Mouse (Mus musculus): ENCODE measurements around the gene Ttc41. TPM values are rescaled to one million over a fixed set of nuclear protein-coding genes. Genes with fewer than 3 reads are reported as not detected.

Ttc41 gene
- total RNA-seq, 2 experiments from 2014 or later = 2.8 to 4.3 TPM

DNA sequence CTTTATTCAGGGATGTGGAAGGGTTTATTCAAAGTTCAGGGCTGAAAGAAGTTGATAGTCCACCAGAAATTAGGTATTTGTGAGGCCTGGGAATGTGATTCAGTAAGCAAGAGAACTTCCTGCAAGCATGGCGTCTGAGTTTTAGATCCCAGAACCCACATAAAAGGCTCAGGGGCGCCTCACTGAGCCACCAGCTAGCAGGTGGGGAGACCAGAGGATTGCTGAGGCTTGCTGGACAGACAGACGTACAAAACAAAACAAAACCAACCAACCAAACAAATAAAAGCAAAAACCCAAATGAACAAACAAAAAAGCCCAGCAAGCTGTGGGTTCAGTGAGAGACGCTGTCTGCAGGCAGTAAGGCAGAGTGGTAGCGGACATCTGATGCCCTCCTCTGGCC, 77.0 kb downstream of the Ttc41 start:
- no peak for DNase-seq (ENCODE audit: low spot score in 2 of 2)

DNA sequence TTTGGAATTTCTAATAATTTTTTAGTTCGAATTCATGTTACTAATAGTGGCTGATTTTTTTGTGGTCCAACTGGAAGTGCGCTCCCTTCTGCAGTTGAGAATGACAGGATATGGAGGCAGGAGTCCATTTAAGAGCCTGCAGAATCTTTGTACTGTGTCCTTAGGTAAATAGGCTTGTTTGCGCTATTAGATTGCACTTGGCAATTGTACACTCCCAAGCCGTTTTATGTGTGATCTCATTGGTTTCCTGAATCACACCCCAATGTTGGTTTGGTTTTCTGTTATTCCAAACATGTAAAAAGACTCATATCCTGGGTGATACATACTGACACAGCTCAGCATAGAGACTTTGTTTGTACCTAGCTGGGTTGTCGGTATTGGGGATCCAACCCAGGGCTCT, 78.0 kb downstream of the Ttc41 start:
- no peak for DNase-seq (ENCODE audit: low spot score in 2 of 2)

DNA sequence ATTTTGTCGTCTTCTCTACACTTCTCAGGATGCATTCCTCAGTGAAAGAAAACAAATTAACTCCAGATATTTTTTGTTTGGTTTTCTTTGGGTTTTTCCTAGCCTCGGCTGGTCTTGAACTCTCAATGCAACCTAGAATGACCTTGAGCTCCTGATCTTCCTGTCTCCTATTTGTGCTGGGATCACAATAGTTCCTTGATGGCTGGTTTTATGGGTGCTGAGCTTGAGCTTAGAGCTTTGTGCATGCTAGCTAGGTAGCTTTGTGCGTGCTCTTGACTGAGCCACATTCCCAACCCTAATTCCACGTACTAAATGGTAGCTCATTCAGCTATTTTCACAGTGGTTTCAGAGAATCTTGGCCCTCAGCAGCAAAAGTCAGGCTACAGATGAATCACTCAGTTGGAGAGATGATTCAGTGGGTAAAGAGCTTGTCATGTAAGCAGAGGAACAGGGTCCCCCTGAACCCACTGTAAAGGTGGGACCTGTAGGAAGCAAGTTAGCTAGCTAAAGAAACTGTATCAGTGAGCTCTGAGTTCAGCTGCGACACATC, 78.6 kb downstream of the Ttc41 start:
- DNase-seq (ENCODE audit: low spot score in 2 of 2) = no peak

DNA sequence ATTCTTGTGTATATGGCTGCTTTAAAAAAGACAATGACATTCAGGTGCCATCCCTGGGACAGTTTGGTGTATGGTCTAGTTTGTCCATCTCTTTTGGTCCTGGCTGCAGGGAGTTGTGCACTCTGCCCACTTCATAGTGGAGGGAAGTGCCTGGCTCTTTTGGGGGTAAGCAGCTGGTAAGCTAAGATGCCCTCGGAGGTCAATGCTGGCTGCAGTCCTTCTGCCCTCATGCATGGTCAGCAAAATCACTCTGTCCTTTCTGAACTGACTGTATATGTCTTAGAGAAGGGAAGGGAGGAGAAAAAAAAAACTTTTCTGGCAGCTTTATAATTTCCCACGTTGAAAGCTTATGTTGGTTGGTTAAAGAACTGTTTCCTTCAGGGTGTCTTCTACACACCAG, 79.8 kb downstream of the Ttc41 start:
- DNase-seq (ENCODE audit: low spot score in 2 of 2) = no peak

DNA sequence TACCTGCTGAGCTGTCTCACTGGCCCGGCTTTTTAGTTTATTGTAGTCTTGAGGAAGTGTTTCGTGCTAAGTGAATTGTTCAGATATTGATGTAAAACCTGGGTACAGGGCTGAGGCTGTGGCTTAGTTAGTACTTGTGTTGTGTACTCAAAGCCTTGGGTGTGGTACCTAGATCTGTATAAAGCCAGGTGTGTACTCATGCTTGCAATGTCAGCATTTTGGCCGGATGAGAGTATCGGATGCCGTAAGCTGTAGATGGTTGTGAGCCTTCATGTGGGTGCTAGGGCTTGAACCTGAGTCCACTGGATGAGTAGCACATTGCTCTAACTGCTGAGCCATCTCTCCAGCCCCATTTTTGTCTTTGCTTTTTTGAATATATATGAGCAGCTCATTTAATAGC, 80.5 kb downstream of the Ttc41 start:
- no peak for DNase-seq (ENCODE audit: low spot score in 2 of 2)

DNA sequence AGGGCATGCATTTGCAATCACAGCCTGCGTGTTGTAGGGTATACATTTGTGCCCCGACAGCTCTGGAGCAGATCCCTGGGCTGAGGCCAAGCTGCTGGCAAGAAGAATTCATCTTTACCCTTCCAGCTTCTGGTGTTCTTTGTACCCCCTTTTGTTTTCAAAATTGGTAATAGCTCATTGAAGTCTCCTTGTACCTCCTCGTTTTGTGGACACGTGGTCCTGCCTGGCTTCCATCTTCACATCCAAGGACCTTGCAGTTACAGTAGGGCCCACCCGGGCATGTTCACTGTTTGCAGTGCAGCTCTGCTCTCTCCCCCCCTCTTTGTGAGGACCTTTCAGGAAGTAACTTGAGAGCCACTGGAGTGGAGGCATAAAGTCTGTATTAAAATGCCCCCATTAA, 82.6 kb downstream of the Ttc41 start:
- DNase-seq (ENCODE audit: low spot score in 2 of 2) = no peak

DNA sequence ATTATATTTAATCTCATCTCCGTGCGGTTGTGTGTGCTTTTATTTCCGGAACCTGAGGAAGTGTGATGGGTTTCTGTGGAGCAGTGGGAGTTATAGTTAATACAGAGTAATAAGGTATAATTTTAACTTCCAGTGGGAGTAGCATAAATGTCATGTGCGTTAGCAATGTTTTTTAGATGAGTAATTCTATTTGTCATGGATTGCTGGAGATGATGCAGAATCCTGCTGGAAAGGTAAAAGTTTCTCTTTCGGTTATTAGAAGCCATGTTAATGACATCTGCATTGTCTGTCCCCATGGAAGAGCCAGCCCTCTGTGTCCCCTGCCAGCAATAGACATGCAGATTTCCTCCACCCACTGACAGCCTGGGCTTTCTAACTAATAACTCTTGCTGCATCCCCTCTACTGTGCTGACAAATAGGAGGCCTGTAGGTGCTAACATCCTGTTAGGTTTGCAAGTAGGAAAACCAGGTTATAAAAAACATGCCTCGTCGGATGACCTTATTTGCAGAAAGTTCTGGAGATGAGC, 83.6 kb downstream of the Ttc41 start:
- DNase-seq (ENCODE audit: low spot score in 2 of 2) = no peak

DNA sequence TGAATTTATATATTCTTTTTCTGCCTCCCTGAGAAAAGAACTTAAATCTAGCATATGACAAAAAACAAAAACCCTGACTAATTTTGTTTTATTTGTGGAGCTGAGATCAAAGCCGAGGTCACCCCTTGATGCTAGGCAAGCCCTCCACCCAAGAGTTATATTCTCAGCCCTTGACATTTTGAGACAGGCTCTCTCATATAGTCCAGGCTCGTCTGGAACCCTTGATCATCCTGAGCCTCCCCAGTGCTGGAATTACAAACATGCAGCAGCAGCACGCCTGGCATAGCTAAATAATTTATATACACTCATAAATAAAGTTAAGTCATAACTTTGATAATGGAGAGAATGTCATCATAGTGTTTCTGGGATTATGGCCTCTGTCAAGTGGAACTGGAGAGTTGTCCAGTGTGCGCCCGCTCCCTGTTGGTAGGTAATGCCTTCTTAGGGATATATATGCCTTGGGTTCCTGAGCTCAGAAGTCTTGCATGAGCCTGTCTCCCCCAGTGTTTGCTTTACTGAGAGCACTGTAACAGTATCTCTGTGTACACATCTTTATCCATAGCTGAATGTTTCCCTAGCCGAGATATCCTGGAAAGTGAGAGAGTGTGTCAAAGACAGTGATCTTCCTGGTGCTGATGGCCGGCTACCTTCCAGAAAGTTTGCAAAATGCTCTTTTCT, 86.0 kb downstream of the Ttc41 start:
- DNase-seq (ENCODE audit: low spot score in 2 of 2) = no peak

DNA sequence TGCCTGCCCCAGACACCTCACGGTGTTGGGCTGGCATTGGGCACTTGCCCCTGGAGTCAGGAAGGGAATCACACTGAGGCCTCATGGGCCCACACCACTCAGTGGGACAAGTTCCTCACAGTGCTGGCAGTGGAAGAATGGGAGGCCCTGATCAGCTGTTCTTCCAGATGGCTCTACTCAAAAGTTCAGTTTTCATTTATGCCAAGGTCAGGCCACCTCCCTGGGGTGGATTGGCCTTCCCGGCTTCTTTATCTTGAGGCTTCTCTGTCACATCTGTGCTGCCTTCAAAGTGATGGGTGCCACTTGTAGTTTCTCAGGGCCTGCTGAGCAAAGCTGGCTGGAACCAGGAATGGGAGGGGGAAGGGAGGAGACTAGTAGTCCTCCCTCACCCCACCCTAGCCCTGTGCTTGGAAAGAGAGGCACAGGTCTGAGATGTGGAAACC, 87.9 kb downstream of the Ttc41 start:
- DNase-seq (ENCODE audit: low spot score in 2 of 2) = no peak

DNA sequence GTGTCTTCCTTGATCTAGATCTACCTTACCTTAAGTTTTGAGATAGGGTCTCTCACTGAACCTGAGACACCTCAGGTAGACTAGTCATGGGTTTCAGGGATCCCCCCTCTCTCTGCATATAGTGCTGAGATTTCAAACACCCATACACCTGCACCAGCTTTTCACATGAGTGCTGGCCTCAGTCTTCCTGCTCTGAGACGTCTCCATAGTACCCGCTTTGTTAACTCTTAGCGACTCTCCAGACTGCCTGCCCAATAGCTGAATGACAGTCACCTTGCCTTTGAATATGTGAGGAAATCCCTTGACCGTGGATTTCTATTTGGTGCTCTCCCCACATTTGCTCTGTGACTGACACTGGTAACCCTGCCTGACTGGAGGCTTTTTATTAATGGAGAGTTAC, 88.6 kb downstream of the Ttc41 start:
- no peak for DNase-seq (ENCODE audit: low spot score in 2 of 2)

DNA sequence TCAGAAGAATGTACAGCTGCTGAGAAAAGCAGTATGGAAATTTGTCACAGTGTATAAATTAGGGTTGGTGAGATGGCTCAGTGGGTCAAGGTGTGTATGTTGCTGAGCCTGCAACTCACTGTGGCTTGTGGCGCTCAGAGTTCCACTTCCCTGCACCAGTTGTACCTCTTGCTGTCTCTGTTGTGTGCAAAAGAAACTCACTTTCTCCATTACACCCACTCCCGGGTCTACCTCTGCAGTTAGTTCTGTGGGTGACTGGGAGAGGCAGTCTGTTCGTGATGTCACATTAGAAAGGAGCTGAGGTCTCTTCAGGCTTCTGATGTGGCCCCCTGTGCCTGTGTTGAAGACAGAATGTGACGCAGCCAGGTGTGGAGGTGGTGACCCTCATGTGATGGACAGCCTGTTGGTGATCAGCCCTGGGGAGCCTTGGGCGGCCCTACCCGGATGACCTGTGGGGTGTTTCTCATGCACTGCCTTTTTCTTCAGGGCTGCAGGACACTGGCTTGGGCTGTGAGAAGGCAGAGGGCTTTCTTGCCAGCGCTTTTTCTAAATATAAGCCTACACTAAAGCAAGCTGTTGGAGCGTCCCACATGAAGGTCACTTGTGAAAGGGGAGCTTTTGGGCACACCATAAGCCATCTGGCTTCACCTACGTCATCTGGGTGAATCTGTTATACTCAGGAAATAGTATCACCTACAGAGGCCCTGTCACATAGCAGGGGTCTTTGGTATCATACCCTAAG, 89.4 kb downstream of the Ttc41 start:
- no peak for DNase-seq (ENCODE audit: low spot score in 2 of 2)

DNA sequence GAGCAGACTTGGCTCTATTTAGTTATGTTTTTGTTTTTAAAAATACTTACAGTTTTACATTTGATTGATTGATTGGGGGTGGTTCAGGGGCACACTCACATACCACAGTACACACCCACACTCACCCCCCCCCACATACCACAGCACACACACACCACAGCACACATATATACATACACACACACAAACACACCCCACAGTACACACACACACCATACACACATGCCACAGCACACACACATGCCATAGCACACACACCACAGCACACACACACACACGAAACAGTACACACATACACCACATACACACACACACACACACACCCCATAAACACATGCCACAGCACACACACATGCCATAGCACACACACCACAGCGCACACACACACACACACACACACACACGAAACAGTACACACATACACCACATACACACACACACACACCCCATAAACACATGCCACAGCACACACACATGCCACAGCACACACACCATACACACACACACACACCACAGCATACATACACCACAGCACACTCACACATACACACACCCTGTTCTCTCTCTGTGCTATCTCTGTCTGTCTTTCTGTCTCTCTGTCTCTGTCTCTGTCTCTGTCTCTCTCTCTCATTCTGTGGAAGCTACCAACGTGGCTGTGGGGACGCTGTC, 90.6 kb downstream of the Ttc41 start:
- DNase-seq (ENCODE audit: low spot score in 2 of 2) = no peak

DNA sequence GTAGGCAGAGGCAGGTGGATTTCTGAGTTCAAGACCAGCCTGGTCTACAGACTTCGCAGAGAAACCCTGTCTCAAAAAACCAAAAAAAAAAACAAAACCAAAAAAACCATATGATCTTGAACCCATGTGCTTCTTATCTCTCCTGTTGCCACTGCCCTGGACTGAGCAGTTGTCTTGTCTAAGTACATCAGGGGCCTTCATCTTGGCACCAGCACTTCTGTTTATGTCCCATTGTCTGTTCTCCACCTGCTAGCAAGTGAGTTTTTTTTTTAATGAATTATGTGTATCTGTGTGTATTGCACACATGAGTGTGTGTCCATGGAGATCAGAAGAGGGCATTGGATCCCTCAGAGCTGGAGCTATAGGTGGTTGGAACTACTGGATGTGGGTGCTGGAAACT, 101.8 kb downstream of the Ttc41 start:
- DNase-seq (ENCODE audit: low spot score in 2 of 2) = no peak

DNA sequence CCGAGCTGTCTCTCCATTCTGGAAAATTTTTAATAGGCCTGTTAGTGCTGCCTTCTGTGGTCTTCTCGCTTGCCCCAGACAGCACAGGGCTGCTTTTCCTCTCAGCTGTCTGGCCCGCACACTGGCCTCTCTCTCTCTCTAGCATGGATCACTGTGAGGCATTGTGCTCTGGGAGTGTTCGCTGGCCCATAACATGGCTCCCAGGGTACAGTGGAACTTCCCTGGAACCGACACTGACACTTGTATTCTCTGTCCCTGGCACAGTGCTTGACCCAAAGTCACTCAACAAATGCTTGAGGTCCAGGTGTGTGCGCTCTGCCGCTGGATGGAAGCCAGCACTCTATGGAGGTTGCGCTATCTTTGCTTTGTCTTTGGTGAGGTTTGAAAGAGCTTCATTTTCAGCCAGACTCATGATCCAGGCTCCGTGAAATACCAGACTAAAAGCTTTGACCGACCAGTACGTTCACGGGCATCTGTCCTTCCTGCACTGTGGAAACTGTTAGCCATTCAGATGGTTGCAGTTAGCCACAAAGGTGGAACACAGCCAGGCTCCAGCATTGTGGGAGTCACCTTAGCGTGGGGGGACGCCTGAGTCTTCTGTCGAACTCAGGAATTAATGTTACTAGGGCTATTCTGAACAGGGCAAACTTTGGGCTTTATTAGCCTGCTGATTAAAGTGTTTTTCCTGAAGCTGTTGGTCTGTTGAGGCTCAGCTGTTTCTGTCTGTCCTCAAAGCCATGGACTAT, 102.6 kb downstream of the Ttc41 start:
- DNase-seq (ENCODE audit: low spot score in 2 of 2) = no peak

DNA sequence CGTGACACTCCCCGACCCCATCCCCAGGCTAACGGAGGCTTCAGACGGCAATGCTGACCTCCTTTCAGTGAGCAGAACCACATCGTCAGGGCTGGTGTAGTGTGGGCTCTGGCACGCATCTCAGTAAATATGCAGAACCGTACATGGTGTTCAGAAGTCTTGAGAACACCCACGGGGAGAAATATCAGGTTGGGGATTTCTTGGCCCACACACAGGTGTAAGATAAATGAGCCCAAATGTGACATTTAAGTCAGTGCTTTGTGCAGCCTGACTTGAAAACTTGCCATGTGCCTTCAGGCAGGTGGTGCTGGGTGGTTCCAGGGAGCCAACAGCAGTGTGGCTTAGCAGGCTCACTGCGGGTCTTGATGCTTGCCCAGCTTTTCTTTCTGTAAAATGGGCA, 104.4 kb downstream of the Ttc41 start:
- DNase-seq (ENCODE audit: low spot score in 2 of 2) = no peak

DNA sequence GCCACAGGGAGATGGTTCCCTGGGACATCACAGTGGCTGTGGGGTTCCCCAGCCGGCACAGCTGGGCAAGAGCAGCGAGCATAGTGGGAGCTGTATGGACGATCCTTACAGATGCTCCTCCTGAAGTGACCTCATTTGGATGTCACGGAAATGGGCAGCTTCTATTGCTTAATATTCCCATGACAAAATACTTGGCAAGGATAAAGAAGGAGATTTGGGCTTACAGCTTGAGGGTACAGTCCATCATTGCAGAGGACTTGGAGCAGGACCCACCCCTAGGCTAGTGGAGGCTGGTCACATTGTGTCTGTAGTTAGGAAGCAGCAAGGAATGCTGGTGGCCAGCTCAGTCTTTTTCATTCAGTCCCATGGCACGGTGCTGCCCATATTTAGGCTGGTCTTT, 105.0 kb downstream of the Ttc41 start:
- DNase-seq (ENCODE audit: low spot score in 2 of 2) = no peak

DNA sequence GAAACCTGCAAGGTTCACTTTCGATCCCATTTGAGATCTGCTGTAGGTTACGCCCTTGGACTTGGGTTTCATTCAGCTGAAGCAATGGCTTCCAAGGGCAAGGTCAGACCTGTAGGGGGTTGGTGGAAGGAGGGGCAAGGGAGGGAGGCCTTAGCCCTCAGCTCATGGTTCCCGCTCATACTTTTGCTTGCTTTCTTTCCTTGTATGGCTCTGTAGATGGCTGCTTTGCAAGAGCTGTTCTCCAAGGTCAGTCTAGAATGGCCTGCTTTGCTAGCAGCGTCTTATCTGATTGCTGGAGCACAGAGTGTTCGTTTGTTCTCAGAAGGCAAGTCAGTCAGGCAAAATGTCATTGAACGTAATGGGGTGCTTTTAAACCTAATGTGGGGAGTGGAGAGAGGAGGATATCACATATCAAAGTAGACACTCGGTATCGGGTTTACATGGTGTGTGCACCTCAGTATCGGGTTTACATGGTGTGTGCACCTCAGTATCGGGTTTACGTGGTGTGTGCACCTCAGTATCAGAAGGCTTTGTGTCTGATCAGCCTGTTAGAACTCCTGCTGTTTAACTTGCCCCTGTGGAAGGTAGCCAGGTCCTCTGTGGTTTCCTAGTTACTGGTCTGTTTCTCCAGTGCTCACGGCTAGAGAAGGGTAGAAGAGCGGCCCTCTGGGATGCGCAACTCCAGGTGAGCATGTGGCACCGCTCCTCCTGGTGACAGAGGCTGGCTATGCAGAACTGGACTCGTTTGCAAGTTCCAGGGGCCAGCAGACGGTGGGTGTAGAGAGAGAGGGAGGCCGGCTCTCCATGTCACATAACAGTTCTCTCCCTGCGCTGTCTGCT, 108.9 kb downstream of the Ttc41 start:
- DNase-seq (ENCODE audit: low spot score in 2 of 2) = peak in 1 of 2 experiments; percentile 18

DNA sequence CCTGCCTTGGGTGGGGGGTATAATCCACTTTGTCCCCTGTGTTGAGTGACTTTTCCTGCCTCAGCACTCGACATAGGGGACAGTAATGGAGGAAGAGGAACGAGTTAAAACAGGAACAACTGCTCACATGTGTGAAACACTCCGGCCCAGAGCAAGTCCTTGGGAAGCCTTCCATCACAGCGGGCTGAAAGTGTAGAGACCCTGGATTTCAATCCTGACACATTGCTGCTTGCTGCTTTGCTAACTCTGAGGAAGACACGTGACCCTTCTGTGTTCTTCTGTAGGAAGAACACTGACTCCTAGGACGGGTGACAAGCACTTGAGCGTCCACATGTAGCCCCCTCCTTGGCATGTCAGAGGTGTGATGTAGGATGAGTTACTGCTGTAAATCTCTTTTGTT, 109.5 kb downstream of the Ttc41 start:
- no peak for DNase-seq (ENCODE audit: low spot score in 2 of 2)

DNA sequence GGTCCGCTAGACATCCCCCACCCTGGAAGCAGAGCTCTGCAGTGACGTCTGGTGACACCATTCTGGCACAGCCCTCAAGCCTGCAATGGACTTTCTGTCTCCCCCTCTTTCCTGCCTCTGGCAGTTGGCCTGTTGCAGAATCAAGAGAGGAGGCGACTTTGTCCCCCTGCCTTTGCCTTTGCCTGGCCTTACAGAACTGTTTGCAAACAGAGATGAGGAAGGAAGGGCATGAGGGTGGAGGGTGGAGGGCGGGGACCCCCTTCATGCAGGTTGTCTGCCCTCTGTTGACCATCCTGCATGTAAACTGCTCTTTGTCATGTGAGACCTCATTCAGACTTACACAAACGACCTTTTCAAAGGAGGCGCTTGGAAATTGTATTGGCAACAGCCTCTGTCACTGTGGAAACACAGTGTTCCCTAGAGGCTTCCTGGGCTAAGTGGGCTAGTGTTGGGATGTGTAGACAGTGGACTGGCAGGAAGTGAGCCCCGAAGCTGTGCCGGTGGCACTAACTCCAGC, 114.1 kb downstream of the Ttc41 start:
- no peak for DNase-seq (ENCODE audit: low spot score in 2 of 2)

DNA sequence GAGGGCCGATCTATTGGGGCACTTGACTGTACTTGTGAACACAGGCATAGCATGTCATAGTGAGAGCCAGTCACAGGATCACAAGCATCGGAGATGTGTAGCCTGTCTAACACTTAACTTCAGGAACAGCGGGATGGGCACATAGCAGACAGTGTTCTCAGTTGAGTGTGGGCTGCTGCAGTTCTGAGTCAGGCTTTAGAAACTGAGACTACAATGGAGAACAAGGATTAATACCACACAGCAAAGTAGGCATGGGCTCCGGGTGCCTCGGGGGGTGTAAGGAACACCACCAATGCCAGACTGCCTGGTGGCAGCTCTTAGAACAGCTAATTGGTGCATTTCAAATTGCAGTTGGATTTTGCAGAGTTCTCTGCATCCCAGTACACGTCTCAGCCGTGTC, 115.4 kb downstream of the Ttc41 start:
- DNase-seq (ENCODE audit: low spot score in 2 of 2) = no peak
